Mouse (Mus musculus) stomach, postnatal 0 days (tissue): ENCODE results near the gene Nudt19. TPM values are rescaled to one million over a fixed set of nuclear protein-coding genes. Genes with fewer than 3 reads are reported as not detected.
"Not testable (repeated sequence)": the region's sequence is repeated elsewhere in the genome, so short reads cannot be mapped to it uniquely, and the experiment has no call there.

ENCODE experiments used
- ATAC-seq: fragments of 200-750 bp; cut with Nextera tagmentation; 2 replicates; pipeline ENCODE4 v1.8.0; 2017; ENCODE audit not compliant: low FRiP score, low TSS enrichment
- DNase-seq: peaks from one replicate; pipeline ENCODE4 v3.0.0-alpha.2; 2016; ENCODE audit warnings: low spot score
- H3K27ac ChIP-seq: fragments of 300-500 bp; sonication (generic); replicated peaks from 2 replicates; pipeline ENCODE4 v1.5.1; 2014; ENCODE audit warnings: mild to moderate bottlenecking, control low read depth
- H3K27me3 ChIP-seq: fragments of 300-500 bp; sonication (generic); 2 replicates; pipeline ENCODE4 v1.6.1; 2014; ENCODE audit warnings: low read length; ENCODE audit not compliant: control insufficient read depth, insufficient read depth
- H3K36me3 ChIP-seq: fragments of 300-500 bp; sonication (generic); 2 replicates; pipeline ENCODE4 v1.6.1; 2014; ENCODE audit warnings: low read length, mixed read lengths; ENCODE audit not compliant: control insufficient read depth, insufficient read depth
- H3K4me1 ChIP-seq: fragments of 300-500 bp; sonication (generic); replicated peaks from 2 replicates; pipeline ENCODE4 v1.6.1; 2014; ENCODE audit warnings: antibody characterized with exemption; ENCODE audit not compliant: control insufficient read depth, insufficient read depth
- H3K4me2 ChIP-seq: fragments of 300-500 bp; sonication (generic); replicated peaks from 2 replicates; pipeline ENCODE4 v1.6.1; 2014; ENCODE audit warnings: low read depth, mild to moderate bottlenecking, control low read depth, moderate library complexity
- H3K4me3 ChIP-seq: fragments of 300-500 bp; sonication (generic); 2 replicates; pipeline ENCODE4 v1.5.1; 2014; ENCODE audit warnings: low read depth, low read length, control low read depth
- H3K9ac ChIP-seq: fragments of 300-500 bp; sonication (generic); 2 replicates; pipeline ENCODE4 v1.6.1; 2014; ENCODE audit warnings: mild to moderate bottlenecking, low read length, control low read depth, mixed read lengths
- H3K9me3 ChIP-seq: fragments of 300-500 bp; sonication (generic); 2 replicates; pipeline ENCODE4 v1.6.1; 2016; ENCODE audit warnings: low read length; ENCODE audit not compliant: control insufficient read depth
- CTCF ChIP-seq: IDR thresholded peaks from 2 replicates; pipeline ENCODE4 v1.5.1; 2016; ENCODE audit warnings: antibody characterized with exemption, low read depth, mild to moderate bottlenecking, moderate library complexity
- EP300 ChIP-seq: optimal IDR thresholded peaks from 2 replicates; pipeline ENCODE3; 2016; ENCODE audit warnings: antibody characterized with exemption
- WGBS: fragments of 180-500 bp; shearing (Covaris S2); extraction: QIAGEN DNeasy Blood & Tissue Kit; methylation state at CpG from one replicate; pipeline ENCODE4 v1.1.7; 2014; 5-methylcytosine and 5-hydroxymethylcytosine counted together
- polyA plus RNA-seq: library from polyadenylated mRNA; unstranded; fragments of >200 nt; fragmentation: Nextera tagmentation; extraction: Ambion mirVana; gene quantifications from 2 replicates; pipeline ENCODE4 v1.2.1, GENCODE M21; 2015

The Nudt19 gene
- polyA plus RNA-seq, 1 experiment from 2014 or later: 60.8 TPM

DNA sequence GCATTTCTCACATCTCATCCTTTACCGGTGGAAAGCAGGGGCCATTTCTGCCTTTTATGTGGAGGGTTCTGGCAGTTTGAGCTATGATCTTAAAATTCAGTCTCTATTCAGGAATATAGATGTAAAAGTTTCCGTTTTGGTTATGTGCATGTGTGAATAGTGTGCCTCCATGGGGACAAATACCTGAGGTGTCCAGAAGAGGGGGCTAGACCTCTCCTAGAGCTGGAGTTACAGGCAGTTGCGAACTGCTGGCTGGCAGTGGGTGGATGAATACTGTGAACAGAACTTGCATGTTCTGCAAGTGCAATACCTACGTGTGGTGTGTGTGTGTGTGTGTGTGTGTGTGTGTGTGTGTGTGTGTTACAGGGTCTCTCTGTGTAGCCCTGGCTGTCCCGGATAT, 26.6 kb upstream of the Nudt19 start:
- DNase-seq (no peak), ATAC-seq (no peak)
- TF ChIP-seq CTCF (peak; percentile 51), EP300 (no peak)
- Histone ChIP-seq H3K9ac (no peak overlapping the region), H3K36me3 (no peaks in the 10 kb centered on the region), H3K27ac (no peak overlapping the region), H3K4me2 (no peak overlapping the region), H3K27me3 (no peaks in the 10 kb centered on the region; the same call in 1 of the 2 replicates), H3K9me3 (no peaks in the 10 kb centered on the region), H3K4me1 (peaks cover 6% of the 10 kb centered on the region), H3K4me3 (no peak overlapping the region)
- WGBS: 69% methylated on average over 5 of the region's 5 CpGs

DNA sequence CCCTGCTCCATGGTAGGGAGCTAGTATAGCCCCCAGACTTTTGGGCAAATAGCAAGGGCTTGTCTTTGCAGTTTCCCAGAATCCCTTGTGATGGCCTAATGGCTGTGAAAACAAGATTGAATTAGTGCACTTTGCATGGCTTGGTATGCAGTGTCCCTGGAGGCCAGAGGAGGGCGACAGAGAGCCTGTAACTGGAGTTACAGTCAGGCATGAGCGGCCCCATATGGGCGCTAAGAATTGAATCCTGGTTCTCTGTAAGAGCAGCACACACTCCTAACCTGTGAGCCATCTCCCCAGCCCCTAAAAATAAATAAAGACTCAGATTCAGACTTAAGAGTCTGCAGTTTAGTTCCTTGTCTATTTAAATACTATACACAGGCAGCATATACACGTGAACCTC, 23.7 kb upstream of the Nudt19 start:
- Histone ChIP-seq H3K4me2 (no peak overlapping the region), H3K9me3 (no peaks in the 10 kb centered on the region), H3K27ac (no peak overlapping the region), H3K9ac (no peak overlapping the region), H3K4me1 (peaks cover 2% of the 10 kb centered on the region; the same call in 1 of the 2 replicates), H3K36me3 (no peaks in the 10 kb centered on the region), H3K4me3 (no peak overlapping the region), H3K27me3 (no peaks in the 10 kb centered on the region; the same call in 1 of the 2 replicates)
- ATAC-seq (peak; percentile 52; the same call in 1 of the 2 replicates), DNase-seq (peak; percentile 60)
- TF ChIP-seq EP300 (no peak), CTCF (peak; percentile 78)
- WGBS: 37% methylated on average over 4 of the region's 4 CpGs

DNA sequence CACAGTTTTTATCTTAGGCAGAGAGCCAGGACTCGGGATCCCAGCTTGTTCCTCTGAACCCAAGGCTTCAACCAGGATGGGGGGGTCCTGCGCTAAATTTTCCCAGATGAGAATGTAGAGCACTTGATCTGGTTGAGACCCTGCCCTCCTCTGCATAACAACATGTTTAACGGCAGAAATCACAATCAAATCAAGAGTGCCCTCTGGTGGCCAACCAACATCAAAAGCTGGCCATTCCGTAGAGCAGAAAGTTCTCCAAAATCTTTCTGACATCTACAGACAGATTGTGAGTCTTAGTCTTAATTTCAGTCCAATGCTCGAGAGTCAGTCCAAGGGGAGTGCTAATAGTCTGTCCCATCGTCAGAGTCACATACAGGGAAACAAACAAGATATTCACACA, 14.8 kb upstream of the Nudt19 start:
- not testable (repeated sequence) for H3K27ac ChIP-seq, H3K27me3 ChIP-seq, H3K4me1 ChIP-seq, H3K9ac ChIP-seq, ATAC-seq, H3K9me3 ChIP-seq, H3K36me3 ChIP-seq, H3K4me2 ChIP-seq, DNase-seq, H3K4me3 ChIP-seq
- TF ChIP-seq CTCF: peak; percentile 59
- 23% methylated on average over 6 of the region's 6 CpGs for WGBS

DNA sequence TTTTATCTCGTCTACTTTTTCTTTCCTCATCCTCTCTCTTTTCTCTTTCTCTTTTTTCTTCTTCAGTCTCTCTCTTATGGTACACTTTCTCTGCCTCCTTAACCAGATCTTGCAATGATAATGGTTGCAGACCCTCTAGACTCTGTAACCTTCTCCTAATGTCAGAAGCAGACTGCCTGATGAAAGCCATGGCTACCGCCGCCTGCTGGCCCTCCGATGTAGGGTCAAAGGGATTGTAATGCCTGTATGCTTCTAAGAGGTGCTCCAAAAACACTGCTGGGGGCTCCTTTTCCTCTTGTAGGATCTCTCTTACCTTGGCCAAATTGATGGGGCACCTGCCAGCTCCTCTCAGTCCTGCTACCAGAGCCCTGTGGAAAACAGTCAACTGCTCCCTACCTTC, 13.6 kb upstream of the Nudt19 start:
- not testable (repeated sequence) for H3K27ac ChIP-seq, H3K4me1 ChIP-seq, ATAC-seq, H3K27me3 ChIP-seq, H3K36me3 ChIP-seq, H3K4me3 ChIP-seq, H3K9me3 ChIP-seq, H3K9ac ChIP-seq, H3K4me2 ChIP-seq, DNase-seq
- WGBS: 94% methylated on average over 4 of the region's 4 CpGs

DNA sequence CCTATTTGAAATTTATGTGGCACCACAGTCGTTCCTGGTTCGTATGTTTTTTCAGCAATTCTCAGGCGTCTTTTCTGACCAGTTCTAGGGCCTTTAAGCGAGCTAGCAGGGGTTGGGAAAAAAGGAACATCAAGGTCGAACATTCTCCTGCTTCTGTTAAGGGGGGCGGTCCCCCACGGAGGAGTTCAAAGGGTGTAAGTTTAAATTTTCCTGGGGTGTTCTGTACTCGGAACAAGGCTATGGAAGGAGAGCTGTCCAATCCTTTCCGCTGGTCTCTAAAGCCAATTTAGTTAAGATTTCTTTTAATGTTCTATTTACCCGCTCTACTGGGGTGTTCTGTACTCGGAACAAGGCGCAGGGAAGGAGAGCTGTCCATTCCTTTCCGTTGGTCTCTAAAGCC, 9.9 kb upstream of the Nudt19 start:
- not testable (repeated sequence) for H3K27me3 ChIP-seq, H3K4me2 ChIP-seq, H3K9me3 ChIP-seq, H3K27ac ChIP-seq, DNase-seq, H3K9ac ChIP-seq, H3K4me1 ChIP-seq, H3K4me3 ChIP-seq, H3K36me3 ChIP-seq, ATAC-seq
- WGBS: 80% methylated on average over 13 of the region's 13 CpGs

DNA sequence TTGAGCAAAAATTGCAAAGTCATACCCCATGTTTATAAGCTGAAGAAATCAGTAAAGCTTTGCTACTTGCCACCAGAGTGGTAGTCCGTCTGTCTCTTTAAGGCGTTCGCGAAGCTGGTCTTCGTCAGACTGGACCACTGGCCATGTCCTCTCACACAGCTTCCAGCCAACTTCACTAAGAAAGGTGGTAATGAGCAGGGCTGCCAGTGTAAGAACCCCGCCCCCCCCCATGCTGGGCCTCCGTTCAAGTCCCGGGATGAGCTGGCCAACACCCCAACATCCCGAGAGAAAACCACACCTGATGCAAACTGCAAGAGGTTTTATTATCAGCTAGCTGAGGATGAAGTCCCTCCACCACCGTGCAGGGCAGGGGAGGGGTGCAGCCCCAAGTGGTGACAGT, 8.8 kb upstream of the Nudt19 start:
- H3K9ac ChIP-seq, H3K9me3 ChIP-seq, H3K4me1 ChIP-seq, H3K36me3 ChIP-seq, H3K4me2 ChIP-seq, H3K4me3 ChIP-seq, H3K27ac ChIP-seq, H3K27me3 ChIP-seq, ATAC-seq, DNase-seq: not testable (repeated sequence)
- 77% methylated on average over 10 of the region's 10 CpGs for WGBS
